Mouse (Mus musculus) small intestine, adult 2 months (tissue): ENCODE measurements around the gene Resf1.

Experiments
- CTCF ChIP-seq: fragments of 200-500 bp; IDR thresholded peaks from 2 replicates; pipeline ENCODE4 v1.5.1; 2012; ENCODE audit warnings: low read depth, mild to moderate bottlenecking, control low read depth, inconsistent platforms, low read length, moderate library complexity, mixed read lengths; ENCODE audit not compliant: insufficient replicate concordance, insufficient read length; ENCODE audit errors: extremely low read depth
- POLR2A ChIP-seq: fragments of 200-500 bp; IDR thresholded peaks from 2 replicates; pipeline ENCODE4 v1.6.1; 2012; ENCODE audit warnings: low read depth, mild to moderate bottlenecking, control low read depth, inconsistent platforms, low read length, moderate library complexity

DNA sequence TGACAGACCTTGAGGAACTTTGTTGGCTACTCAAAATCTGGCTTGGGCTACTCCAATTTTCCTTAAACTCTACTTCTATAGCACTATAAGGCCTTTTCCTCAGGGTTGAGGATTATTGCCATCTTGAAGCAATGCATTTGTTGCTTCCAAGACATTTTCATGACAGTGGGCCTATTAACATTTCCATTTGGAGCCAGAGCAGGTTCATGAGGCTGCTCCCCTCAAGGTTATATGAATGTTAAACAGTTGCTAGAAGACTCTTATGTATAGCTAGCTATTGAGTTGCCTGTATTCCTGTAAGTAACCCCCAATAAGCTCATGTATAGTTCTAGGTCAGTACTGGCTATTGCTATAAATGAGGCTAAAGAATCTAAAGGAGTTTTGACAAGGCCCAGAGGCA is 28.8 kb downstream of the Resf1 start:
- TF ChIP-seq POLR2A (no peak), CTCF (no peak)
